Mouse (Mus musculus) macrophage (primary cell): Measurements from ENCODE around the gene Otud7a. TPM values are rescaled to one million over a fixed set of nuclear protein-coding genes. Genes with fewer than 3 reads are reported as not detected.

Experiments used
- H3K27ac ChIP-seq: fragments of 350-480 bp; formaldehyde crosslinking; 2 replicates; pipeline ENCODE4 v1.9.0; 2021
- H3K36me3 ChIP-seq: fragments of 350-480 bp; formaldehyde crosslinking; 2 replicates; pipeline ENCODE4 v1.9.0; 2021; ENCODE audit errors: inconsistent target
- H3K4me3 ChIP-seq: fragments of 350-480 bp; formaldehyde crosslinking; 2 replicates; pipeline ENCODE4 v1.9.0; 2021; ENCODE audit errors: inconsistent target
- H3K79me2 ChIP-seq: fragments of 350-480 bp; formaldehyde crosslinking; 2 replicates; pipeline ENCODE4 v1.9.0; 2021; ENCODE audit errors: inconsistent target
- WGBS: methylation state at CpG from one replicate; pipeline ENCODE4 v1.1.7; 2026; ENCODE audit warnings: inconsistent platforms; ENCODE audit not compliant: missing documents; 5-methylcytosine and 5-hydroxymethylcytosine counted together
- polyA plus RNA-seq: library from polyadenylated mRNA; stranded (reverse); fragments of 250-400 nt; gene quantifications from 3 replicates; pipeline ENCODE4 v1.2.4, GENCODE M21; 2018; ENCODE audit warnings: inconsistent platforms

The Otud7a gene
- polyA plus RNA-seq, 1 experiment from 2014 or later: not detected

GRCm38 (mm10) chr7:63697921-63698320 lies 253.4 kb downstream of the Otud7a start:
- no peaks in the 10 kb centered on the region for H3K79me2 ChIP-seq
- no peaks in the 10 kb centered on the region for H3K36me3 ChIP-seq
- 93% methylated on average over 4 of the region's 4 CpGs for WGBS
- no peak overlapping the region for H3K4me3 ChIP-seq
- H3K27ac ChIP-seq: no peak overlapping the region

- WGBS: 89% methylated on average over 8 of the region's 8 CpGs
- Histone ChIP-seq H3K4me3 (no peak overlapping the region), H3K27ac (no peak overlapping the region), H3K36me3 (no peaks in the 10 kb centered on the region), H3K79me2 (no peaks in the 10 kb centered on the region)
Measured at GRCm38 (mm10) chr7:63717903-63718302, 273.4 kb downstream of the Otud7a start.

DNA sequence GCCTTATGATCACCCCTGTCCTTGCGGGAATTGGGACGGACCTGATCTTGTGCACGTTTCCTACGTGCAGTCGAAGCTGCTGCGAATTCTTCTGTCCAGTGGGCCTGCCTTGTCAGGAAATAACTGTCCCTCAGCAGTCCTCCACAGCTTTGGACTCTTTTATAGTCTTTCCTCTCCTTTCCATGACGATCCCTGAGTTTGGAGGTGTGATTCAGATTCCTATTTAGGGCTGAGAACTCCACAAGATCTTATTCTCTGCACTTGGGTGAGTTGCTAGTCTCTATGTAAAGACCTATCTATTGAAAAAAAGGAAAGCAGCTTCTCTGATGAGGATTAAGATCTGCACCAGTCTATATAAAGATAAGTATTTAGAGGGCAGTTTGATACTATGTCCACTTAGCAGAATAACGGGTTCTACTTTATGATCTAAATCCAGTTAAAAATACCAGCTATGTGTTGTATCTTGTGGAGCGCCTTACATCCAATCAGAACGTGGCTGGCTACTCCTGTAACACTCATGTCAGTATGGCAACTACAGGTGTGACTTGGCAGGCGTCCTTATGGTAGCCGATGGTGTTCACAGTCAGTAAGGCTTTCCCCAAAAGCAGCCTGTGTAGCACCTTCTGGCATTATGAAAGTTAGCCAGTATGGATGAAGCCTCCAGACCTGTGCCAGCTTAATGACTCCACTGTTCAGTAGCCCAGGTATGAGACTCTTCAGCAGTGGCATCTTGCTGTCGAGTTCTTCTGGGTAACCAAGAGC lies 274.8 kb downstream of the Otud7a start:
- no peaks in the 10 kb centered on the region for H3K79me2 ChIP-seq
- H3K36me3 ChIP-seq: no peaks in the 10 kb centered on the region
- H3K4me3 ChIP-seq: no peak overlapping the region
- WGBS: 86% methylated on average over 13 of the region's 13 CpGs
- H3K27ac ChIP-seq: no peak overlapping the region

- H3K79me2 ChIP-seq: no peaks in the 10 kb centered on the region
- H3K27ac ChIP-seq: no peak overlapping the region
- H3K36me3 ChIP-seq: no peaks in the 10 kb centered on the region
- H3K4me3 ChIP-seq: no peak overlapping the region
- 71% methylated on average over 2 of the region's 2 CpGs for WGBS
Measured at GRCm38 (mm10) chr7:63720682-63721081, 276.1 kb downstream of the Otud7a start.

- Histone ChIP-seq H3K4me3 (no peak overlapping the region), H3K27ac (no peak overlapping the region), H3K79me2 (no peaks in the 10 kb centered on the region), H3K36me3 (no peaks in the 10 kb centered on the region)
- WGBS: 68% methylated on average over 6 of the region's 6 CpGs
Measured at GRCm38 (mm10) chr7:63725040-63725729, 280.6 kb downstream of the Otud7a start.

DNA sequence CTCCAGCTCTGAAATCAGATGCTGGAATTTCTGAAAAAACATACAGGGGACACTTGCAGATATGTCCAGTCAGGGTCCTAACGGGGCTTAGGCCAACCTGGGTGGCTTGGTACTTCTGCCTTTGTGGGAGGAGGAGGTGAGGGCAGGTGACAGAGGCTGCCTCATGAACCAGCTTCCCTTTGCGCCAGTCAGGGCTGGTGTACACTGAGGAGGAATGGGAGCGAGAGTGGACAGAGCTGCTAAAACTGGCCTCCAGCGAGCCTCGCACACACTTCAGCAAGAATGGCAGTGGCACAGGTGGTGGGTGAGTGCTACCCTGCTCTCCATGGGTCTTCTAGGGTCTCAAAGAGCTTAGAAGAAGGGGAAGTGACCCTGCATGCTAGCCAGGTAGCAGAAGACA lies 285.1 kb downstream of the Otud7a start:
- no peaks in the 10 kb centered on the region for H3K79me2 ChIP-seq
- WGBS: 88% methylated on average over 5 of the region's 5 CpGs
- H3K4me3 ChIP-seq: no peak overlapping the region
- H3K36me3 ChIP-seq: no peaks in the 10 kb centered on the region
- no peak overlapping the region for H3K27ac ChIP-seq

DNA sequence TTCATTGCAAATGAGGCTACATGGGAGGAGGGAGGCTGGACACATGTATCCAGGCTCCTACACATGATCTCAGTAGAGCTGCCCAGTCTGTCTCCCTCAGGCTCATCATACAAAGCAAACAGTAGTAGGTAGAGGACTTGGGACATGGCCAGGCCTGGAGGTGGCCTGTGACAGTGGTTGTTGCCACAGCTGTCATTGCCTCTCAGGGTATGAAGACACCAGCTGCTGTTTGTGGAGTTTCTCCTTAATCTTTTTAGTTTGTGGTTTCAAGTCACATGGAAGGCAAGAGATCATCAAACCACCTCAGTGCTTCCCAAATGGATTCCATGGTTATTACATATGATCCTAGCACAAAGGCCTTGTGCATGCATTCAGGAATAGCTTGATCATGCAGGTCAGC lies 285.5 kb downstream of the Otud7a start:
- H3K36me3 ChIP-seq: no peaks in the 10 kb centered on the region
- no peaks in the 10 kb centered on the region for H3K79me2 ChIP-seq
- H3K27ac ChIP-seq: no peak overlapping the region
- no peak overlapping the region for H3K4me3 ChIP-seq

DNA sequence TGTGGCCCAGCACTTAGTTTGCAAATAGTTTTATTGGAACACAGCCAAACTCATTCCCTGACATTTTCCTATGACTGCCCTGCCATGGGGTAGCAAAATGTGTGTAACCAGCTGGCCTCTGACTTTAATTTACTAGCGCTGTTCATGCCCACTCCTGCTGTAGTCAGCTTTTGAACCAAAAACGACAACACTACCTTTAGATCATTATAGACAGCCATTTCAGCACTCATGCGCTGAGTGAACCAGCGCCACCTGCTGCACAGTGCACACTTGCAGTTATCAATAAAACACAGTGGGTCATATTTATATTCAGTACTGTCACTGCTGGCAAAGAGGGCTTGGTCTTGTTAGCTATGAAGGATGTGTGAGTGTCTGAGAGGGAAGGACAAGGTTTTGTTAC lies 293.2 kb downstream of the Otud7a start:
- Histone ChIP-seq H3K27ac (no peak overlapping the region), H3K4me3 (no peak overlapping the region), H3K36me3 (no peaks in the 10 kb centered on the region), H3K79me2 (no peaks in the 10 kb centered on the region)
- WGBS: 65% methylated on average over 4 of the region's 4 CpGs

GRCm38 (mm10) chr7:63738142-63738541 lies 293.6 kb downstream of the Otud7a start:
- H3K79me2 ChIP-seq: no peaks in the 10 kb centered on the region
- H3K27ac ChIP-seq: no peak overlapping the region
- WGBS: 86% methylated on average over 1 of the region's 1 CpGs
- no peak overlapping the region for H3K4me3 ChIP-seq
- H3K36me3 ChIP-seq: no peaks in the 10 kb centered on the region

GRCm38 (mm10) chr7:63743116-63743515 lies 298.6 kb downstream of the Otud7a start:
- Histone ChIP-seq H3K79me2 (no peaks in the 10 kb centered on the region), H3K4me3 (no peak overlapping the region), H3K36me3 (no peaks in the 10 kb centered on the region), H3K27ac (no peak overlapping the region)
- WGBS: 100% methylated on average over 1 of the region's 1 CpGs

GRCm38 (mm10) chr7:63752081-63752480 lies 307.5 kb downstream of the Otud7a start:
- Histone ChIP-seq H3K79me2 (no peaks in the 10 kb centered on the region), H3K27ac (no peak overlapping the region), H3K4me3 (no peak overlapping the region), H3K36me3 (no peaks in the 10 kb centered on the region)
- 41% methylated on average over 4 of the region's 4 CpGs for WGBS

- Histone ChIP-seq H3K4me3 (no peak overlapping the region), H3K79me2 (no peaks in the 10 kb centered on the region), H3K36me3 (no peaks in the 10 kb centered on the region), H3K27ac (no peak overlapping the region)
- 23% methylated on average over 5 of the region's 6 CpGs for WGBS
Measured at GRCm38 (mm10) chr7:63753274-63753751, 308.8 kb downstream of the Otud7a start.

DNA sequence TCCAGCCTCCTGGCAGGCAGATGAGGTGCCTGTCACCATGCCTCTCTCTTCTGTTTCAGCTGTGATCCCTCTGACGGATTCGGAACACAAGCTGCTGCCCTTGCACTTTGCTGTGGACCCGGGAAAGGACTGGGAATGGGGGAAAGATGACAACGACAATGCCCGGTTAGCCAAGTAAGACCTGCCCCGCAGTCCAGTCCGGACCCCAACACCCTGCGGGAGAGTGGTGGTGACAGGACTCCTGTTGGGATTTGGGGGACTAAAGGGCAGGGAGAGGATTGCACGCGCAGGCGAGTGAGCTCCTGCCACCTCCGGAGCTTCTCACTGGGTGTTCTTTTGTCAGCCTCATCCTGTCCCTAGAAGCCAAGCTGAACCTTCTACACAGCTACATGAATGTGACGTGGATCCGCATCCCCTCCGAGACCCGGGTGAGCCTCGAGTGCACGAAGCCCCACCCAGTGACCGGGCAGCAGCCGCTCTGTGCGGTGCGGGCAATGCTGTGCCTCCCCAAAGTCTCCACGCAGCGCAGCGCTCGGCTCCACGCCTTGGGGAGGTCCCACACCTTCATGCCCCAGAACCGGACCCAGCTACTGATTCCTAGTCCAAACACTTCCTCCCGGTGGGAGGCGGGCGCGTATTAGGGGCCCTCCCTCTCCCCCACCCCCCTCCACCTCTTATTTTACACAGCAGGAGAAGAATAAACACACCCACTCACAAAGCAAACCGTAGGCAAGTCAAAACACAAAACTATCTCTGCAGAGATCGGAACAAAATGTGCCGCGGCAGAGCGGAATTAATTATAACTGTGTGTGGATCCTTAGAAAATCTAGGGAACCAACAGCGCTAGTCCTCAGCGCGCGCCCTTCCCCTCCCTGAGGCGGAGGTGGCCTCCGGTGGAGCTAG lies 310.3 kb downstream of the Otud7a start:
- Histone ChIP-seq H3K36me3 (no peaks in the 10 kb centered on the region), H3K79me2 (no peaks in the 10 kb centered on the region), H3K4me3 (peak overlapping the region; percentile 24), H3K27ac (no peak overlapping the region)
- 7% methylated on average over 43 of the region's 43 CpGs for WGBS

DNA sequence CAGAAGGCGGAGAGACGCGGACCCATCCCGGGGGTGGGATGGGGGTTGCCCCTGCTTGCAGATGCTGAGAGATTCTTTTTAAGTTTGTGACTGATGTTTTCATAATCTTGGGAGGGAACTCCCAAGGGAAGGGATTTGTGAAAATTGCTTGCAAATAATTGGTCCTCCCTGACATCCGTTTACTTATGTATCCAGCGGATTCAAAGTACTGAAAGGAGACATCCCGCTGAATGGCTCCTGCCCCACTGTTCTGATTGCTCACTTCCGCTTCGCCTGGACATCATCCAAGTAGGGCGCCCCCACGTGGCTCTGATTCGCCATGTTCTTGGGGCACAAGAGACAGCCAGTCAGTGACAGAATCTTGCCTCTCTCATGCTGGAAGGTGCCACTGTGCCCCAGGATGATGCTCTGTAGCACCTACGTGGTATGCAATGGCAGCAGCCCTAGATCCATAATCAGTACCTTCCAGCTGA lies 311.0 kb downstream of the Otud7a start:
- Histone ChIP-seq H3K4me3 (peak overlapping the region; percentile 24), H3K36me3 (no peaks in the 10 kb centered on the region), H3K79me2 (no peaks in the 10 kb centered on the region), H3K27ac (no peak overlapping the region)
- WGBS: 2% methylated on average over 13 of the region's 13 CpGs
